Mouse (Mus musculus): ENCODE measurements around the gene Sowahb.

DNA sequence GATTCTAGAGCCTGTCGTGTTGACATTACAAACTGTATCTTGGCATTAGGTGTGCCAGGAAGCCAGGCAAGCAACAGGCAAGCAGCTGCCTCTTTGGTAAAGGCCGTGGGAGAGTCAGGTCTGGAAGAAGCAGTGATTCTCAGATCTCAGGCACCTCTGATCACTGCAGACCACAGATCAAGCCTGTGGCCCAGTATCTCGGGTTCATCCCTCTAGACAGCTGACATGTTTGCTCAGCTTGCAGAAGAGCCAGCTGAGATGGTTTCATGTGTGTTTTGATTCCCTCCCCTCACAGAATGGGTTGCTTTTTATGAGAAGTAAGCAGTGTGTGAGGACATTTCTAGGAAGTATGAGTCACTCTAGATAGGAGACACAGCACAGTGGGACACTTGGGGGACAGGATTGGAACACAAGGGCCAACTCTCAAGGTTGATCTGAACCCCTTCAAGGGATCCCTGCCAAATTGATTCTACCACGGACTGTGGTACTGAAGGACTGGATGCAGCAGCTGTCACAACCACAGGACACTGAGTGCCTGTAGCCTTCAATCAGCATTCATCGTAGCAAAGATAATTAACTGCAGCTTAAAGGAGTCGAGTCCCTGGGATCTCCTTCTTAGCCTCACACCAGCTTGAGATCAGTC is 24.7 kb downstream of the Sowahb start:
- TF ChIP-seq POLR2A (IDR thresholded peaks at IDR 0.05; ENCODE audit: insufficient read depth, low read depth, low read length) (no peak), CTCF (IDR thresholded peaks at IDR 0.05; ENCODE audit: insufficient read depth, low read depth, low read length) (no peak)
